Mouse (Mus musculus) heart, postnatal 10 days (tissue): ENCODE results near the gene Spata13. TPM values are rescaled to one million over a fixed set of nuclear protein-coding genes. Genes with fewer than 3 reads are reported as not detected.

Experiments used
- DNase-seq, 2 experiments: peaks; one replicate each; pipeline ENCODE4 v3.0.0; 2021
- intact Hi-C: fragments of 180-260 bp; cut with DNase I; formaldehyde crosslinking; loops from one replicate; pipeline ENCODE4 v1.15.1; 2025
- total RNA-seq, 2 experiments: library from RNA; stranded (reverse); gene quantifications; 2 replicates each; pipeline ENCODE4 v1.2.3; 2021

The Spata13 gene
- total RNA-seq, 2 experiments from 2014 or later, result 38.9 to 47.4 TPM

GRCm38 (mm10) chr14:60709749-60710148 is 75.9 kb downstream of the Spata13 start:
- no peak for DNase-seq
- intact Hi-C loops, result loop anchor here (10.0 kb wide), 1 partner anchor 415 kb away; no protein-coding TSS in a partner anchor

GRCm38 (mm10) chr14:60711161-60711560 is 77.4 kb downstream of the Spata13 start:
- no peak for DNase-seq
- intact Hi-C loops, result loop anchor here (1.0 to 10.0 kb wide), 2 partner anchors 60 to 414 kb away; no protein-coding TSS in a partner anchor

DNA sequence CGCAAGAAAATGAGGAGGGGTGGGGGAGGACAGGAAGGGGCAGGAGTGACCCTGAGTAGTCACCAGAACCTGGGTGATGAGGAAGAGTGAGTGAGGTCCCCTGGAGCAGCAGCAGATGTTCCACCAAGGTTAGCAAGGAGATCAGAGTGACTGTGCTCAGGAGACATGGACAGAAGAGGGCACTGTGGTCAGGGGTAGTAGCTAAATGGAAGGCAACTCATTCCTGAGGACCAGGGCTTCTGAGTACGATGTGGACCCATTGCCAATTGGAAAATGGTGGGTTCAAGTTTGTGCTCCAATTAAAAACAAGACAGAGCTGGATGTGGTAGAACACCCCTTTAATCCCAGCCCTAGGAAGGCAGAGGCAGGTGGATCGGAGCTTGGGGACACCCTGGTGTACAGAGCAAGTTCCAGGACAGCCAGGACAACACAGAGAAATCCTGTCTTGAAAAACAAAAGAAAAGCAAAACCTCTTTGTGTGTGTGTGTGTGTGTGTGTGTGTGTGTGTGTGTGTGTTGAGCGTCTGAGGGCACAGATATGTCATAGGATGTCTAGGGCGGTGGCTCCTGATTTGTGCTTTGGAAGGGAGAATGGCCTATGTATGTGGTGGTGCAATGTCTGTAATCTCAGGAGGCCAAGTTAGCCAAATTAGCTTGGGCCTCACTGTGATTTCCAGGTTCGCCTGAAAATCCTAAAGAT is 77.9 kb downstream of the Spata13 start:
- intact Hi-C loops, result loop anchor here (1.0 to 10.0 kb wide), 2 partner anchors 60 to 413 kb away; no protein-coding TSS in a partner anchor
- DNase-seq, result peak; percentile 63 to 72

- DNase-seq, result no peak
- intact Hi-C loops, result loop anchor here (10.0 kb wide), 1 partner anchor 412 kb away; no protein-coding TSS in a partner anchor
These were observed 78.6 kb downstream of the Spata13 start for GRCm38 (mm10) chr14:60712289-60712830.

- no peak for DNase-seq
- intact Hi-C loops, result loop anchor here (10.0 kb wide), 1 partner anchor 409 kb away; no protein-coding TSS in a partner anchor
These were observed 81.9 kb downstream of the Spata13 start for GRCm38 (mm10) chr14:60715686-60716085.

- no peak for DNase-seq
- intact Hi-C loops, result no loop called here
These were observed 87.5 kb downstream of the Spata13 start for GRCm38 (mm10) chr14:60721304-60721703.

- DNase-seq, result no peak
- intact Hi-C loops, result no loop called here
These were observed 88.1 kb downstream of the Spata13 start for GRCm38 (mm10) chr14:60721938-60722337.

DNA sequence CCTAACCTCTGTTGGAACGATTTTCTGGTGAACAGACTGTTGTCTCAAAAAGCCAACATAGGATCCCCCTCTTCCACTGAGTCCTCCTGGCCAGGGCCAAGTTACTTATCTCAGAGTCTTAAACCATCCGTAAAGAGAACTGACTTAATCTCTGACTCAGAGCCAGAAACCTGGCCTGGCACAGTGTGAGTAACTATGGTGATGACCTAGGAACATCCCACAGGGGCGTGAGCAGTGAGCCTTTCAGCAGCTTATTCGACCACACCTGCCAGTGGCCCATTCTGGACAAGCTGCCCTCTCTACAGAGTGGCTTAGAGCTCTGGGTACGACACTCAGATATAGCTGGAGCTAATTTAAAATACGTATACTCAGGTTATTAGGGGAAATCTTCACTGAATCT is 92.3 kb downstream of the Spata13 start:
- peak; percentile 57 to 59 for DNase-seq
- intact Hi-C loops, result no loop called here

GRCm38 (mm10) chr14:60727130-60727529 is 93.3 kb downstream of the Spata13 start:
- DNase-seq, result no peak
- intact Hi-C loops, result no loop called here

DNA sequence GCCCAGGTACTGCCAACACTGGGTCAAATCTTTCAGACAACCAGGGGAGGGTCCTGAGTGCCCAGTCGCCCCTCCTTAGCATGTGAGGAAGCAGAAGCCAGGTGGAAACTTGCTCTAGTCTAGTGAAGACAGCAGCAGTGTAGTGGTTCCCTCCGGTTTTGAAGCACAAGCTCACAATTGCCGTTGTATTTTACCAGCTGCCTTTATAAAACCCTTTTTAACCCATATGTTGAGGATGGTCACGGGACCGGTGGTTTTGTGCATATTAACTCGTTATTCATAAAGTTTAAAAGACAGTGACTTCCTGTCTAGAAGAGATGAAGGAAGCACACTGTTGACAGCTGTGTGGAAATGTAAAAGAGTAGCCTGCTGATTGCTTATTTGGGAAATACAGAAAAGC is 98.3 kb downstream of the Spata13 start:
- DNase-seq, result no peak
- intact Hi-C loops, result no loop called here

DNA sequence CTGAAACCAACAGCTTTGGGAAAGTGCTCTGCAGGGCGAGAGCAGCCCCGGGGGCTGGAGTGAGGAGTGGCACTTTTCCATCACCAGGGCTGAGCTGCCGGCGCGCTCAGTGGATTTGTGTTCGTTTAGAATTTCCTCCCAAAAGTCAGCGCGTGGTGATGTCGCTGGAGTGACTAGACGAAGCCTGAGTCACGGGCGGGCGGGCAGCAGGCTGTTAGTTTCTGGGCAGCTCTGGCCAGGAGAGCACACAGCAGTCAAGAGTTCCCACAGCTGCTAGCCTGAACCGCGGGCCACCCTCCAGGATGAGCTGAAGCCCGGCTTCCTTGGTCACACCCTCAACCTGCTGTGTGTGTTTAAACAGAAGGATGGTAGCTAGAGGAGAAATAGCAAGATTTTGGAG is 99.0 kb downstream of the Spata13 start:
- peak; percentile 78 to 80 for DNase-seq
- intact Hi-C loops, result no loop called here

DNA sequence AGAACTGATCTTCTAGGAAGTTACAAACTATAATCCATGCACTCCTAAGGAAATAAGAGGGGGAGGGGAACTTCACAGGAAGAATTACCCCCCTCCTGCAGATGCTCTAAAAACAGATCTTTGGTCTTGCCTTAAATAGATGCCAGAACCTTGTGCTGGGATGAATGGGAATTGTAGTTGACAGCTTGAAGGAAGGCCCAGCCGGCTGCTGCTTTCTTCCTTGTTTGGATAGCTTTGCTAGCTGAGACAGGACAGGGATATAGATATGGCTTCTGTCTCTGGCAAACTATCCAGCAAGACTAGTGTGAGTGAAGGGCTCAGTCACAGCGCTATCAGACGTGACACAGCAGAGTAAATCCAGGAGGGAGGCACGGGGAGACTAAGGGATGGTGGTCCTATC is 99.9 kb downstream of the Spata13 start:
- intact Hi-C loops, result no loop called here

GRCm38 (mm10) chr14:60735206-60735605 is 101.4 kb downstream of the Spata13 start:
- no peak for DNase-seq
- intact Hi-C loops, result loop anchor here (1.0 kb wide), 1 partner anchor 34 kb away; no protein-coding TSS in a partner anchor

More for the DNA sequence above, 99.9 kb downstream of the Spata13 start:
- peak in 1 of 2 experiments; percentile 39 for DNase-seq

GRCm38 (mm10) chr14:60735848-60736547 is 102.2 kb downstream of the Spata13 start:
- intact Hi-C loops, result loop anchor here (1.0 kb wide), 1 partner anchor 33 kb away; no protein-coding TSS in a partner anchor
- no peak for DNase-seq

GRCm38 (mm10) chr14:60736591-60737192 is 102.9 kb downstream of the Spata13 start:
- intact Hi-C loops, result no loop called here
- DNase-seq, result peak; percentile 71 to 74

DNA sequence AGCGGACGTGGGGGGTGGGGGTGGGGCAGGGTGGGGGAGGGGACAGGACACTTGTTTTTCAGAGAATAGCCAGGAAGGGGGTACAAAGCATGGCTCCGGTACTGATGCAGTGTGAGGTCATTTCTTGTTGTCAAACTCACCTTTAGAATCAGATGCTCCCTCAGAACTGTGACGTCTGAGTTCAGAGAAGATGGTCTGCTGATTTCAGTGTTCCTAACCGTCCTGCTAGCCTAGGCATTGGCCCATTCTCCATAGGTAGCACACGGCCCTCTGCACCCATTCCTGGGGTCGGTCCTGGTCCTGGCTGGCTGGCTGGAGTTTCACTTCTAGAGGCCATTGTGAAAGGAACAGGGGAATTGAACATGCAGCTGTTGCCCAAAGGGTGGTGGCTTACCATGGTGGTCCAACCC is 103.4 kb downstream of the Spata13 start:
- DNase-seq, result no peak
- intact Hi-C loops, result no loop called here

- DNase-seq, result no peak
- intact Hi-C loops, result no loop called here
These were observed 104.7 kb downstream of the Spata13 start for GRCm38 (mm10) chr14:60738434-60738938.

GRCm38 (mm10) chr14:60739155-60739554 is 105.4 kb downstream of the Spata13 start:
- intact Hi-C loops, result no loop called here
- no peak for DNase-seq

- no peak for DNase-seq
These were observed 105.8 kb downstream of the Spata13 start for GRCm38 (mm10) chr14:60739616-60740015.

GRCm38 (mm10) chr14:60740507-60740906 is 106.7 kb downstream of the Spata13 start:
- intact Hi-C loops, result no loop called here

More at GRCm38 (mm10) chr14:60739616-60740015, 105.8 kb downstream of the Spata13 start:
- intact Hi-C loops, result no loop called here

GRCm38 (mm10) chr14:60741033-60741432 is 107.2 kb downstream of the Spata13 start:
- DNase-seq, result peak in 1 of 2 experiments; percentile 48
- intact Hi-C loops, result no loop called here

More at GRCm38 (mm10) chr14:60740507-60740906, 106.7 kb downstream of the Spata13 start:
- DNase-seq, result no peak
